Mouse (Mus musculus) stomach, embryonic 16.5 days (tissue): ENCODE measurements around the gene Atp6v1g2. TPM values are rescaled to one million over a fixed set of nuclear protein-coding genes. Genes with fewer than 3 reads are reported as not detected.

Experiments used
- ATAC-seq: fragments of 200-750 bp; cut with Nextera tagmentation; 2 replicates; pipeline ENCODE4 v1.8.0; 2017; ENCODE audit warnings: moderate number of reproducible peaks, moderate TSS enrichment; ENCODE audit not compliant: insufficient read depth, low FRiP score
- H3K27ac ChIP-seq: fragments of 300-500 bp; sonication (generic); 2 replicates; pipeline ENCODE4 v1.5.1; 2014; ENCODE audit warnings: low read length
- H3K27me3 ChIP-seq: fragments of 300-500 bp; sonication (generic); 2 replicates; pipeline ENCODE4 v1.6.1; 2014; ENCODE audit warnings: low read length, control low read depth, mixed read lengths; ENCODE audit not compliant: control insufficient read depth, insufficient read depth
- H3K36me3 ChIP-seq: fragments of 300-500 bp; sonication (generic); 2 replicates; pipeline ENCODE4 v1.6.1; 2014; ENCODE audit warnings: low read length; ENCODE audit not compliant: control insufficient read depth, insufficient read depth
- H3K4me1 ChIP-seq: fragments of 300-500 bp; sonication (generic); 2 replicates; pipeline ENCODE4 v1.6.1; 2014; ENCODE audit warnings: low read length, control low read depth, mixed read lengths; ENCODE audit not compliant: control insufficient read depth, insufficient read depth
- H3K4me2 ChIP-seq: fragments of 300-500 bp; sonication (generic); 2 replicates; pipeline ENCODE4 v1.6.1; 2014; ENCODE audit warnings: low read depth, low read length, mixed read lengths
- H3K4me3 ChIP-seq: fragments of 300-500 bp; sonication (generic); replicated peaks from 2 replicates; pipeline ENCODE4 v1.5.1; 2014; ENCODE audit warnings: mild to moderate bottlenecking, low read length
- H3K9ac ChIP-seq: fragments of 300-500 bp; sonication (generic); 2 replicates; pipeline ENCODE4 v1.6.1; 2014; ENCODE audit warnings: low read length
- H3K9me3 ChIP-seq: fragments of 300-500 bp; sonication (generic); replicated peaks from 2 replicates; pipeline ENCODE4 v1.6.1; 2016; ENCODE audit warnings: low read length, control low read depth; ENCODE audit not compliant: control insufficient read depth
- WGBS: fragments of 180-500 bp; shearing (Covaris S2); extraction: QIAGEN DNeasy Blood & Tissue Kit; methylation state at CpG from one replicate; pipeline ENCODE4 v1.1.7; 2014; 5-methylcytosine and 5-hydroxymethylcytosine counted together
- polyA plus RNA-seq: library from polyadenylated mRNA; unstranded; fragments of >200 nt; fragmentation: Nextera tagmentation; extraction: Ambion mirVana; gene quantifications from 2 replicates; pipeline ENCODE4 v1.2.1, GENCODE M21; 2015

Atp6v1g2 gene
- polyA plus RNA-seq, 1 experiment from 2014 or later, result 6.0 TPM

- Histone ChIP-seq H3K27me3 (no peaks in the 10 kb centered on the region), H3K9me3 (no peaks in the 10 kb centered on the region), H3K4me2 (no peak overlapping the region), H3K27ac (no peak overlapping the region), H3K4me1 (no peaks in the 10 kb centered on the region), H3K36me3 (no peaks in the 10 kb centered on the region), H3K4me3 (no peak overlapping the region), H3K9ac (no peak overlapping the region)
- WGBS, result 65% methylated on average over 1 of the region's 1 CpGs
- no peak for ATAC-seq
Observed at GRCm38 (mm10) chr17:35267399-35268086, 34.1 kb downstream of the Atp6v1g2 start.

DNA sequence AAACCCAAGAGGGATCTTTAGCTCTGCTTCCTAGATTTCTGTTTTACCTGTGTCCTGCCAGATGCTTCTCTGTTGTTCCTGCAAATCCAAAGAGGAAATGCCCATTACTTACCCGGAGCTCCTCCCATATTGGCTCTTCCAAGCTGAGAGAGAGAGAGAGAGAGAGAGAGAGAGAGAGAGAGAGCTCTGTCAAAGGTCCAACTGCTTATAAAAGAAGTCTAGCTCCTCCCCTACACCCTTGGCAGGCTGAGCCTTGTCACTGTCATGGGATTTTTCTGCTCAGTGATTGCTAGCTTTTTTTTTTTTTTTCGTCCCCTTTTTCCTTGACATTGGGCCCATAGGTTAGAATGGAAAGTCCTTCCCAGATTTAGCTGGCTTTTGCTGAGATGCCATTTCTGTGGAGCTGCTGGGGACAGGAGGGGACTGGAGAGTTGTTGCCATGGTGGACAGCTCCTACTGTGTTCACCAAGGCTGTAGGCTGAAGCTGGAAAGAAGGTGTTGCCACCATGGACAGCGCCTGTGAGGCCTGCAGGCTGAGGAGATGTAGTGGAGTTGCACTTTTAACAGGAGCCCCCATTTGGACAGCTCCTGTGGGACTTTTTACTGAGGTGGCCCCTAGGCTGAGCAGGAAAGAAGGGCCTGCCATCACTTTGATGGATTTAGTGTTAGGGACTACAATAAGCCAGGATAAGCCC, 36.3 kb downstream of the Atp6v1g2 start:
- H3K9me3 ChIP-seq, result no peaks in the 10 kb centered on the region
- H3K9ac ChIP-seq, result no peak overlapping the region
- H3K27ac ChIP-seq, result no peak overlapping the region
- no peak overlapping the region for H3K4me2 ChIP-seq
- no peaks in the 10 kb centered on the region for H3K4me1 ChIP-seq
- peak; percentile 50; the same call in 1 of the 2 replicates for ATAC-seq
- WGBS, result 36% methylated on average over 3 of the region's 3 CpGs
- no peaks in the 10 kb centered on the region for H3K36me3 ChIP-seq
- no peaks in the 10 kb centered on the region for H3K27me3 ChIP-seq
- H3K4me3 ChIP-seq, result no peak overlapping the region

- 76% methylated on average over 3 of the region's 3 CpGs for WGBS
- H3K4me3 ChIP-seq, result no peak overlapping the region
- no peak overlapping the region for H3K4me2 ChIP-seq
- H3K9ac ChIP-seq, result no peak overlapping the region
- H3K27me3 ChIP-seq, result no peaks in the 10 kb centered on the region
- no peaks in the 10 kb centered on the region for H3K9me3 ChIP-seq
- no peaks in the 10 kb centered on the region for H3K36me3 ChIP-seq
- ATAC-seq, result no peak
- no peaks in the 10 kb centered on the region for H3K4me1 ChIP-seq
- H3K27ac ChIP-seq, result no peak overlapping the region
Observed at GRCm38 (mm10) chr17:35272249-35272648, 38.8 kb downstream of the Atp6v1g2 start.

GRCm38 (mm10) chr17:35274770-35275169, 41.3 kb downstream of the Atp6v1g2 start:
- peak; percentile 59; the same call in 1 of the 2 replicates for ATAC-seq
- WGBS, result 6% methylated on average over 11 of the region's 11 CpGs
- H3K27me3 ChIP-seq, result no peaks in the 10 kb centered on the region

DNA sequence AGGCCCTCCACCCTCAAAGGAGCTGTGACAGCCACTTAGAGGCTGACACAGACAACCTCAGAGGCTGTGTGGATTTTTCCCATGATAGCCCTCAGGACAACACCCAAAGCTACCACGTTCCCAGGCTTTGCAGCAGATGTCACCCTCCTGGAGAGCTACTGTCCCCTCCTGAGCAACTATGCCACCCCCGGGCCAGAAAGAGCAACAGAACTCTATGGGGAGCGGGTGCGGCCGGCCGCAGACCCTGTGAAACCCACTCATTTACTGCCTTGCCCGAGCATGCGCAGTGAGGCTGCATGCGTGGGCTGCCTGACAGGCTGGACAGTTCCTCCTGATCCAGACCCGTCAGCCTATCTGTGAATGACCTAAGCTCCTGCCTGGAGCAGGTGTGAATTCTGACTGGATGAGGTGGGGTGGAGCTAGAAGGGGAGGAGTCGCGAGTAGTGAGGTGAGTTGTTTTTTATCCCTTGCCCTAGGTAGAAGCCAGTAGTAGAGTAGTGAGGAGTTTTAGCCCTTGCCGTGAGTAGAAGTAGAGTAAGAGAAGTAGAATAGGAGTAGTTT, 42.9 kb downstream of the Atp6v1g2 start:
- Histone ChIP-seq H3K4me2 (no peak overlapping the region), H3K4me3 (no peak overlapping the region), H3K36me3 (no peaks in the 10 kb centered on the region), H3K27me3 (no peaks in the 10 kb centered on the region), H3K4me1 (no peaks in the 10 kb centered on the region), H3K9me3 (no peaks in the 10 kb centered on the region), H3K9ac (no peak overlapping the region), H3K27ac (no peak overlapping the region)
- ATAC-seq, result no peak
- 15% methylated on average over 13 of the region's 13 CpGs for WGBS

More at GRCm38 (mm10) chr17:35274770-35275169, 41.3 kb downstream of the Atp6v1g2 start:
- H3K9me3 ChIP-seq, result no peaks in the 10 kb centered on the region
- H3K4me1 ChIP-seq, result no peaks in the 10 kb centered on the region
- no peak overlapping the region for H3K27ac ChIP-seq
- no peak overlapping the region for H3K9ac ChIP-seq
- H3K36me3 ChIP-seq, result no peaks in the 10 kb centered on the region
- H3K4me3 ChIP-seq, result no peak overlapping the region
- H3K4me2 ChIP-seq, result no peak overlapping the region

GRCm38 (mm10) chr17:35278049-35278448, 44.6 kb downstream of the Atp6v1g2 start:
- Histone ChIP-seq H3K9ac (no peak overlapping the region), H3K36me3 (no peaks in the 10 kb centered on the region), H3K9me3 (no peaks in the 10 kb centered on the region), H3K27me3 (no peaks in the 10 kb centered on the region), H3K4me2 (no peak overlapping the region), H3K27ac (no peak overlapping the region), H3K4me3 (no peak overlapping the region), H3K4me1 (no peaks in the 10 kb centered on the region)
- no peak for ATAC-seq
- WGBS, result 79% methylated on average over 8 of the region's 8 CpGs

DNA sequence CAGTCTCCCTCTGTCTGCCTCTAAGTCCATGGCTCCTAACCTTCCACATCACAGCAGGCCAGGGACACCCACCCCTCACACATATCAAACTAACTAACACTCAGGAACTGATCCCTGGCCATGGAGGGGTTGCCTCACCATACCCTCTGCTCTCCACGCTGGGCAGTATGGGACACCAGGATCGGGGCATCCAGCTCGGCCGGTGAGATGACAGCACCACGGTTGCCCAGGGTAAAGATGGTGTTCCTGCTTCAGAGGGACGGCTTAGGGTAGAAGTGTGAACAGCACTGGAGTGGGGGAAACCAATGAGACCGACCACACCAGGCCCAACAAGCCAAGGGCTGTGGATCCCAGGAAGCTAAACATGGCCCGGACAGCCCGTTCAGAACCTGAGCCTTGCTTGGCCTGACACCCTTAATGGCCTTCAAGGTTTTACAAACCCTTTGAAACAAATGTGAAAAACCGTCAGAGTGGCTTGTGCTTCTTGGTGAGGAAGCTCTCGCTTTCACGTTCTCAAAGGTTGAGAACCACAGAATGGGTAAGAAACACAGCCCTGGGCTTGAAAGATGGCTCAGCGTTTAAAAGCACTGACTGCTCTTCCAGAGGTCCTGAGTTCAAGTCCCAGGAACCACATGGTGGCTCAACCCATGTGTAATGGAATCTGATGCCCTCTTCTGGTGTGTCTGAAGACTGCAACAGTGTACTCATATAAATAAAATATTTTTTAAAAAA, 45.7 kb downstream of the Atp6v1g2 start:
- H3K36me3 ChIP-seq, result no peaks in the 10 kb centered on the region
- no peak for ATAC-seq
- no peak overlapping the region for H3K4me3 ChIP-seq
- H3K4me1 ChIP-seq, result no peaks in the 10 kb centered on the region
- no peak overlapping the region for H3K27ac ChIP-seq
- H3K27me3 ChIP-seq, result no peaks in the 10 kb centered on the region
- no peak overlapping the region for H3K4me2 ChIP-seq
- no peak overlapping the region for H3K9ac ChIP-seq
- WGBS, result 86% methylated on average over 13 of the region's 13 CpGs
- H3K9me3 ChIP-seq, result no peaks in the 10 kb centered on the region

DNA sequence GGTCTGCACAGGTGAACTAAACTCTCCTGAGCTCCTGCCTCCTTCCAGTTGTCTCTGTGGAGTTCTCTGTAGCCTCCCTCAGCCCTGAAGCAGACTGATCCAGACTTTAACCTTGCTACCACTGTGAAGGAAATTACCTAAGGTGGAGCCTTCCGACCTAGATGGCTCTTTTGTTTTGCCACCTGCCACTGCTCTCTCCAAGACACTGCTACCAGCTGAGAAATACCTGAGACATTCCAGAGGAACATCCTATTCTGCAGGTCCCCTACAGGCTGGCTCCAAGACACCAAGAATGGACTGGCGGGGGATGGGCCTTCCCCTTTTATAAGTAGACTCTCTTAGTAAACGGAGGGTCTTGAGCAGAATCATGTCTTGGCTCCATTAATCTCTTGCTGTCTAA, 46.8 kb downstream of the Atp6v1g2 start:
- no peak overlapping the region for H3K4me2 ChIP-seq
- no peak for ATAC-seq
- 69% methylated on average over 3 of the region's 3 CpGs for WGBS
- H3K27me3 ChIP-seq, result no peaks in the 10 kb centered on the region
- H3K9ac ChIP-seq, result no peak overlapping the region
- H3K4me1 ChIP-seq, result no peaks in the 10 kb centered on the region
- H3K36me3 ChIP-seq, result no peaks in the 10 kb centered on the region
- H3K9me3 ChIP-seq, result no peaks in the 10 kb centered on the region
- H3K4me3 ChIP-seq, result no peak overlapping the region
- no peak overlapping the region for H3K27ac ChIP-seq

DNA sequence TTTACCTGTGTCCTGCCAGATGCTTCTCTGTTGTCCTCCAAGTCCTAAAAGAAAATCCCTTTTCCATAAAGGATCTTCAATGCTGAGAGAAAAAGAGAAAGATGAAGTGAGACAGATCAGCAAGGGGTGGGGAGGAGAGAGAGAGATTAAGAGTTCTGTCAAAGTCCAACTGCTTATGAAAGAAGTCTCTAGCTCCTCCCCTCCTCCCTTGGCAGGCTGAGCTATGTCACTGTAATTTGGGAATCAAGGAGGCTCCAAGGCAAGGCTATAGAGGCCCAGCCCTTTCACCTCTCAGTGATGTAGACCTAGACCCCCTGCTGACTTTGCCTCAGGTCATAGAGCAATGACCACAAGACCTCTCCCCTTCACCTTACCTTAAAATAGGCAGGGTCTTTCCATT, 52.0 kb downstream of the Atp6v1g2 start:
- H3K4me2 ChIP-seq, result no peak overlapping the region
- no peaks in the 10 kb centered on the region for H3K4me1 ChIP-seq
- H3K4me3 ChIP-seq, result no peak overlapping the region
- no peak overlapping the region for H3K9ac ChIP-seq
- H3K27ac ChIP-seq, result no peak overlapping the region
- no peaks in the 10 kb centered on the region for H3K27me3 ChIP-seq
- no peaks in the 10 kb centered on the region for H3K36me3 ChIP-seq
- no peak for ATAC-seq
- no peaks in the 10 kb centered on the region for H3K9me3 ChIP-seq
